Mouse (Mus musculus) heart, embryonic 12.5 days (tissue): ENCODE data around the gene Gm11559. TPM values are rescaled to one million over a fixed set of nuclear protein-coding genes. Genes with fewer than 3 reads are reported as not detected.
"Not testable (repeated sequence)": the region's sequence is repeated elsewhere in the genome, so short reads cannot be mapped to it uniquely, and the experiment has no call there.

Experiments
- ATAC-seq: fragments of 200-750 bp; cut with Nextera tagmentation; 2 replicates; pipeline ENCODE4 v1.8.0; 2017; ENCODE audit warnings: moderate TSS enrichment, moderate library complexity; ENCODE audit not compliant: insufficient number of reproducible peaks, low FRiP score
- H3K27ac ChIP-seq: fragments of 300-500 bp; sonication (generic); 2 replicates; pipeline ENCODE4 v1.5.1; 2016; ENCODE audit warnings: mild to moderate bottlenecking, moderate library complexity; ENCODE audit not compliant: poor library complexity, severe bottlenecking
- H3K27me3 ChIP-seq: fragments of 300-500 bp; sonication (generic); replicated peaks from 2 replicates; pipeline ENCODE4 v1.6.1; 2016; ENCODE audit warnings: mild to moderate bottlenecking, moderate library complexity
- H3K36me3 ChIP-seq: fragments of 300-500 bp; sonication (generic); 2 replicates; pipeline ENCODE4 v1.6.1; 2016; ENCODE audit warnings: mild to moderate bottlenecking, moderate library complexity
- H3K4me1 ChIP-seq: fragments of 300-500 bp; sonication (generic); replicated peaks from 2 replicates; pipeline ENCODE4 v1.6.1; 2016; ENCODE audit warnings: mild to moderate bottlenecking
- H3K4me2 ChIP-seq: fragments of 300-500 bp; sonication (generic); 2 replicates; pipeline ENCODE4 v1.6.1; 2016; ENCODE audit warnings: mild to moderate bottlenecking, moderate library complexity
- H3K4me3 ChIP-seq: fragments of 300-500 bp; sonication (generic); 2 replicates; pipeline ENCODE4 v1.5.1; 2016; ENCODE audit warnings: mild to moderate bottlenecking
- H3K9ac ChIP-seq: fragments of 300-500 bp; sonication (generic); 2 replicates; pipeline ENCODE4 v1.6.1; 2016; ENCODE audit warnings: mild to moderate bottlenecking, moderate library complexity
- H3K9me3 ChIP-seq: fragments of 300-500 bp; sonication (generic); replicated peaks from 2 replicates; pipeline ENCODE4 v1.6.1; 2016; ENCODE audit warnings: mild to moderate bottlenecking, moderate library complexity
- WGBS: fragments of 180-500 bp; shearing (Covaris S2); methylation state at CpG from one replicate; pipeline ENCODE4 v1.1.7; 2016; 5-methylcytosine and 5-hydroxymethylcytosine counted together
- polyA plus RNA-seq: library from polyadenylated mRNA; unstranded; fragments of >200 nt; fragmentation: Nextera tagmentation; extraction: Ambion mirVana; gene quantifications from 2 replicates; pipeline ENCODE4 v1.2.1, GENCODE M21; 2016

Gene Gm11559
- polyA plus RNA-seq, result not detected in 2 replicates

GRCm38 (mm10) chr11:99864176-99864575 is at the start of gene Gm11559:
Gene Gm11559, plus strand, starts transcription at chr11:99864476.
- H3K27me3 ChIP-seq, H3K4me3 ChIP-seq, H3K27ac ChIP-seq, ATAC-seq, H3K36me3 ChIP-seq, H3K4me2 ChIP-seq, H3K9ac ChIP-seq, H3K9me3 ChIP-seq, H3K4me1 ChIP-seq: not testable (repeated sequence)
- WGBS, result 48% methylated on average over 1 of the region's 1 CpGs

GRCm38 (mm10) chr11:99815566-99815965 is 48.7 kb upstream of the Gm11559 start, which contains the start of gene Gm11564:
Gene Gm11564, minus strand, starts transcription at chr11:99815666.
- not testable (repeated sequence) for H3K27ac ChIP-seq, H3K27me3 ChIP-seq, H3K4me1 ChIP-seq, H3K4me2 ChIP-seq, ATAC-seq, H3K9me3 ChIP-seq, H3K9ac ChIP-seq, H3K4me3 ChIP-seq, H3K36me3 ChIP-seq
- WGBS, result 77% methylated on average over 2 of the region's 2 CpGs

GRCm38 (mm10) chr11:99837966-99838365 is 26.3 kb upstream of the Gm11559 start, which contains the start of gene 2300003K06Rik:
Gene 2300003K06Rik, minus strand, starts transcription at chr11:99838066.
- no peaks in the 10 kb centered on the region for H3K4me1 ChIP-seq
- H3K4me3 ChIP-seq, result no peak within 1 kb of the TSS
- no peak within 1 kb of the TSS for H3K27ac ChIP-seq
- 0 out of 2 replicates have a peak, but pooled peaks cover 4% of the 10 kb centered on the region for H3K9me3 ChIP-seq
- 74% methylated on average over 1 of the region's 1 CpGs for WGBS
- no peak within 1 kb of the TSS for H3K4me2 ChIP-seq
- no peaks in the 10 kb centered on the region for H3K36me3 ChIP-seq
- ATAC-seq, result no peak
- H3K27me3 ChIP-seq, result no peaks in the 10 kb centered on the region
- no peak within 1 kb of the TSS for H3K9ac ChIP-seq

- Histone ChIP-seq H3K27ac (no peak overlapping the region), H3K4me2 (no peak overlapping the region), H3K4me3 (no peak overlapping the region), H3K4me1 (no peaks in the 10 kb centered on the region), H3K9ac (no peak overlapping the region), H3K36me3 (no peaks in the 10 kb centered on the region), H3K9me3 (0 out of 2 replicates have a peak, but pooled peaks cover 4% of the 10 kb centered on the region), H3K27me3 (no peaks in the 10 kb centered on the region)
- 67% methylated on average over 1 of the region's 1 CpGs for WGBS
- ATAC-seq, result no peak
Observed at GRCm38 (mm10) chr11:99842185-99842584, 22.1 kb upstream of the Gm11559 start.

- Histone ChIP-seq H3K4me2 (no peak overlapping the region), H3K9ac (no peak overlapping the region), H3K27me3 (no peaks in the 10 kb centered on the region), H3K4me1 (no peaks in the 10 kb centered on the region), H3K27ac (no peak overlapping the region), H3K4me3 (no peak overlapping the region), H3K9me3 (no peaks in the 10 kb centered on the region), H3K36me3 (no peaks in the 10 kb centered on the region)
- WGBS, result 72% methylated on average over 2 of the region's 2 CpGs
- no peak for ATAC-seq
Observed at GRCm38 (mm10) chr11:99846746-99847145, 17.5 kb upstream of the Gm11559 start.

GRCm38 (mm10) chr11:99851508-99851907 is 12.8 kb upstream of the Gm11559 start, which contains the start of gene Krtap4-16:
Gene Krtap4-16, minus strand, starts transcription at chr11:99851608.
- no peak within 1 kb of the TSS for H3K27ac ChIP-seq
- H3K9ac ChIP-seq, result no peak within 1 kb of the TSS
- H3K9me3 ChIP-seq, result no peaks in the 10 kb centered on the region
- H3K4me3 ChIP-seq, result no peak within 1 kb of the TSS
- no peaks in the 10 kb centered on the region for H3K4me1 ChIP-seq
- H3K36me3 ChIP-seq, result no peaks in the 10 kb centered on the region
- no peak within 1 kb of the TSS for H3K4me2 ChIP-seq
- no peaks in the 10 kb centered on the region for H3K27me3 ChIP-seq
- ATAC-seq, result no peak

- no peaks in the 10 kb centered on the region for H3K36me3 ChIP-seq
- no peak overlapping the region for H3K4me3 ChIP-seq
- no peak overlapping the region for H3K9ac ChIP-seq
- no peak for ATAC-seq
- H3K4me2 ChIP-seq, result no peak overlapping the region
- no peaks in the 10 kb centered on the region for H3K4me1 ChIP-seq
- H3K9me3 ChIP-seq, result no peaks in the 10 kb centered on the region
- WGBS, result 50% methylated on average over 3 of the region's 3 CpGs
- H3K27ac ChIP-seq, result no peak overlapping the region
- H3K27me3 ChIP-seq, result no peaks in the 10 kb centered on the region
Observed at GRCm38 (mm10) chr11:99854121-99854520, 10.2 kb upstream of the Gm11559 start.

GRCm38 (mm10) chr11:99857617-99858016 is 6.7 kb upstream of the Gm11559 start, which contains the start of gene Gm11568:
Gene Gm11568, plus strand, starts transcription at chr11:99857917.
- Histone ChIP-seq H3K27me3 (no peaks in the 10 kb centered on the region), H3K4me3 (no peak within 1 kb of the TSS), H3K4me2 (no peak within 1 kb of the TSS), H3K9me3 (no peaks in the 10 kb centered on the region), H3K4me1 (no peaks in the 10 kb centered on the region), H3K9ac (no peak within 1 kb of the TSS), H3K36me3 (no peaks in the 10 kb centered on the region), H3K27ac (no peak within 1 kb of the TSS)
- ATAC-seq, result no peak
- 72% methylated on average over 2 of the region's 2 CpGs for WGBS

- Histone ChIP-seq H3K4me3 (no peak overlapping the region), H3K36me3 (no peaks in the 10 kb centered on the region), H3K9ac (no peak overlapping the region), H3K27me3 (no peaks in the 10 kb centered on the region), H3K4me1 (no peaks in the 10 kb centered on the region), H3K27ac (no peak overlapping the region), H3K4me2 (no peak overlapping the region), H3K9me3 (no peaks in the 10 kb centered on the region)
- WGBS, result 79% methylated on average over 2 of the region's 2 CpGs
- ATAC-seq, result no peak
Observed at GRCm38 (mm10) chr11:99858761-99859160, 5.5 kb upstream of the Gm11559 start.

GRCm38 (mm10) chr11:99873089-99873488 is 8.8 kb downstream of the Gm11559 start, which contains the start of gene Krtap9-1:
Gene Krtap9-1, plus strand, starts transcription at chr11:99873389.
- H3K4me2 ChIP-seq, H3K27me3 ChIP-seq, H3K9ac ChIP-seq, H3K4me1 ChIP-seq, H3K9me3 ChIP-seq, H3K4me3 ChIP-seq, H3K36me3 ChIP-seq, H3K27ac ChIP-seq, ATAC-seq: not testable (repeated sequence)
- WGBS, result 79% methylated on average over 1 of the region's 1 CpGs

- not testable (repeated sequence) for H3K4me3 ChIP-seq, H3K4me2 ChIP-seq, H3K27ac ChIP-seq, H3K27me3 ChIP-seq, H3K9ac ChIP-seq, ATAC-seq, H3K9me3 ChIP-seq, H3K36me3 ChIP-seq, H3K4me1 ChIP-seq
- 43% methylated on average over 1 of the region's 1 CpGs for WGBS
Observed at GRCm38 (mm10) chr11:99878887-99879286, 14.6 kb downstream of the Gm11559 start, which contains the start of gene Gm11567. Gene Gm11567, plus strand, starts transcription at chr11:99879187.

- WGBS, result 67% methylated on average over 2 of the region's 2 CpGs
- Histone ChIP-seq H3K4me1 (no peaks in the 10 kb centered on the region), H3K27me3 (no peaks in the 10 kb centered on the region), H3K9me3 (no peaks in the 10 kb centered on the region), H3K9ac (no peak within 1 kb of the TSS), H3K4me2 (no peak within 1 kb of the TSS), H3K36me3 (no peaks in the 10 kb centered on the region), H3K27ac (no peak within 1 kb of the TSS), H3K4me3 (no peak within 1 kb of the TSS)
- no peak for ATAC-seq
Observed at GRCm38 (mm10) chr11:99907620-99908019, 43.3 kb downstream of the Gm11559 start, which contains the start of gene Krtap31-1. Gene Krtap31-1, plus strand, starts transcription at chr11:99907920.
